Mouse (Mus musculus) heart, adult 2 months (tissue): ENCODE results near the gene Gm8094.
"Not testable (repeated sequence)": the region's sequence is repeated elsewhere in the genome, so short reads cannot be mapped to it uniquely, and the experiment has no call there.

Experiments
- CTCF ChIP-seq: fragments of 200-600 bp; IDR thresholded peaks from 2 replicates; pipeline ENCODE4 v1.8.1; 2022; ENCODE audit warnings: antibody characterized with exemption, mild to moderate bottlenecking, moderate library complexity
- POLR2A ChIP-seq: fragments of 200-500 bp; IDR thresholded peaks from 2 replicates; pipeline ENCODE4 v1.6.1; 2011; ENCODE audit warnings: mild to moderate bottlenecking, low read depth, low read length, control low read depth; ENCODE audit not compliant: insufficient read depth

- TF ChIP-seq CTCF, POLR2A: not testable (repeated sequence)
Measured at GRCm38 (mm10) chr14:43076543-43076942, at the start of gene Gm8094.
